22 mouse cellular contexts compared by ENCODE assay signal in genomic region chr14:34635721-34636120, GRCm38 (mm10). TPM values are rescaled to one million over a fixed set of nuclear protein-coding genes. Genes with fewer than 3 reads are reported as not detected.
"Had no signal": no experiment of that assay in that cellular context is flagged by ENCODE, and none has a peak within 500 bp of the region (broad histone marks: within the 10 kb centered on the region; RNA-seq: fewer than 3 reads in every experiment).

No protein-coding gene starts in this region.

- H3K27ac ChIP-seq: neural tube, embryonic 13.5 days; neural tube, embryonic 15.5 days; stomach, embryonic 15.5 days; stomach, postnatal 0 days had no signal

- H3K27me3 ChIP-seq: neural tube, embryonic 13.5 days; neural tube, embryonic 15.5 days; stomach, embryonic 15.5 days had no signal

- DNase-seq: retina, postnatal 1 day; right cerebral cortex, adult 18-20 months; right cerebral cortex, postnatal 14 days; right cerebral cortex, postnatal 25 days; right cerebral cortex, postnatal 4 days; spleen, adult 18-20 months; thymus, adult 18-20 months; thymus, adult 2 months; thymus, postnatal 14 days; thymus, postnatal 25 days; thymus, postnatal 36 days had no signal

- H3K4me3 ChIP-seq: neural tube, embryonic 13.5 days; neural tube, embryonic 15.5 days; stomach, embryonic 15.5 days had no signal

- H3K9ac ChIP-seq: neural tube, embryonic 13.5 days; neural tube, embryonic 15.5 days; stomach, embryonic 15.5 days had no signal

- H3K9me3 ChIP-seq: neural tube, embryonic 13.5 days; neural tube, embryonic 15.5 days; stomach, embryonic 15.5 days had no signal

- H3K4me2 ChIP-seq: neural tube, embryonic 13.5 days; neural tube, embryonic 15.5 days; stomach, embryonic 15.5 days had no signal

- H3K4me1 ChIP-seq: neural tube, embryonic 13.5 days; neural tube, embryonic 15.5 days; stomach, embryonic 15.5 days had no signal

- H3K36me3 ChIP-seq: neural tube, embryonic 13.5 days; neural tube, embryonic 15.5 days; stomach, embryonic 15.5 days had no signal

RNA-seq across cellular contexts. Expression of gene Opn4, which starts 35.8 kb away (rescaled TPM):
- total RNA-seq: neutrophil, adult 5-6 weeks had no signal
- polyA plus RNA-seq: neural tube, embryonic 13.5 days; neural tube, embryonic 14.5 days; small intestine, adult 2 months; spleen, adult 2 months; stomach, embryonic 14.5 days; stomach, embryonic 15.5 days; stomach, postnatal 0 days; thymus, postnatal 0 days; urinary bladder, adult 2 months had no signal

RNA-seq across cellular contexts. Expression of gene Ldb3, which starts 47.2 kb away (rescaled TPM):
- total RNA-seq: neutrophil, adult 5-6 weeks had no signal
